Mouse (Mus musculus): Measurements from ENCODE around the gene Spr. TPM values are rescaled to one million over a fixed set of nuclear protein-coding genes. Genes with fewer than 3 reads are reported as not detected.

The Spr gene
- polyA plus RNA-seq (2012; rRNA removed), result 12.2 and 14.0 TPM in 2 replicates

DNA sequence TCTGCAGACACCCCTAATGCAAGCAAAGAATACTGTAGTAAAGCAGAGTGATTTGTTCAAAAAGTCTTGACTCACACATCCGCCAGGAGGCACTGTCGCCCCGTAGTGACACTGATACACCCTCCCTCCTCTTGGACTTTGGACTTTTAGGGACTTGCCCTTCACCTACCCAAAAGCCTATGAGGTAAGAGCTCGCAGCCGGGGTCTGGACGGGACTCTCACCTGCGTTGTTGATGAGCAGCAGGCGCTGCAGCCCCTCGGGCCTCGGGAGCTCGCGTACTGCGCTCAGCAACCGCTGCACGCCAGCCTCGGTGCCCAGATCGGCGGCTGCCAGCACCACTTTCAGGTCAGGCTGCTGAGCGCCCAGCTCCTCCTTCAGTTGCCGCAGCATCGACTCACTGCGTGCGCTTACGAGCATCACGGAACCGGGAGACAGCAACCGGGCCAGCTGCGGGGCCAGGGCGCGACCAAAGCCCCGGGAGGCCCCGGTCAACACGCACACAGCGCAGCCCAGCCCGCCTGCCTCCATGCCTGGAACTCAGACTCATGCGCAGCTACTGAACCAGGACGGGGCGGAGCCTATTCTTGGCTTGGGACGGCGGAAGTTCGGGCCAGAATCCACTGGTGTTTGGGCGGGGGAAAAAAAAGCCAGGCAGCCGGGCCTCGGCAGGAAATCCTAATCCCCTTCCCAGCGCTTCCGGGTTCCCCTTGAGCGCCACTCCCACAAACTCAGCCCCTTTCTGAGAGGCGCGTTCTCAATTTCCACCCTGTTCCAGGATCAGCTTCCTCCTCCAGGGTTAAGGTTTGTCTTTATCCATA lies at the start of gene Spr:
TSS of gene Spr (minus strand) at position 550 of the 819 bp plus-strand sequence.

Other genes starting within 250 kb of the Spr start
- gene Exoc6b, start 68.3 kb downstream of the Spr start, polyA plus RNA-seq (2012; rRNA removed), result 23.6 and 23.8 TPM in 2 replicates
- gene Emx1, start 49.7 kb upstream of the Spr start, polyA plus RNA-seq (2012; rRNA removed), result 31.3 and 68.2 TPM in 2 replicates
- 12.8 and 14.4 TPM in 2 replicates for gene Sfxn5, start 195.7 kb upstream of the Spr start, polyA plus RNA-seq (2012; rRNA removed)
- 14.3 and 16.0 TPM in 2 replicates for gene Rab11fip5, start 236.9 kb upstream of the Spr start, polyA plus RNA-seq (2012; rRNA removed)

All from central nervous system, embryonic 14 days (tissue).